Mouse (Mus musculus): ENCODE measurements at regions not wholly inside any gene's neighbourhood (a gene's known extent, or its start where the extent isn't known, plus 50 kb on each side); places are given as distances from the start of the nearest gene placed in this dataset.
A peak's percentile ranks its signal among the peaks of the same experiment; 100 is the strongest.

DNA sequence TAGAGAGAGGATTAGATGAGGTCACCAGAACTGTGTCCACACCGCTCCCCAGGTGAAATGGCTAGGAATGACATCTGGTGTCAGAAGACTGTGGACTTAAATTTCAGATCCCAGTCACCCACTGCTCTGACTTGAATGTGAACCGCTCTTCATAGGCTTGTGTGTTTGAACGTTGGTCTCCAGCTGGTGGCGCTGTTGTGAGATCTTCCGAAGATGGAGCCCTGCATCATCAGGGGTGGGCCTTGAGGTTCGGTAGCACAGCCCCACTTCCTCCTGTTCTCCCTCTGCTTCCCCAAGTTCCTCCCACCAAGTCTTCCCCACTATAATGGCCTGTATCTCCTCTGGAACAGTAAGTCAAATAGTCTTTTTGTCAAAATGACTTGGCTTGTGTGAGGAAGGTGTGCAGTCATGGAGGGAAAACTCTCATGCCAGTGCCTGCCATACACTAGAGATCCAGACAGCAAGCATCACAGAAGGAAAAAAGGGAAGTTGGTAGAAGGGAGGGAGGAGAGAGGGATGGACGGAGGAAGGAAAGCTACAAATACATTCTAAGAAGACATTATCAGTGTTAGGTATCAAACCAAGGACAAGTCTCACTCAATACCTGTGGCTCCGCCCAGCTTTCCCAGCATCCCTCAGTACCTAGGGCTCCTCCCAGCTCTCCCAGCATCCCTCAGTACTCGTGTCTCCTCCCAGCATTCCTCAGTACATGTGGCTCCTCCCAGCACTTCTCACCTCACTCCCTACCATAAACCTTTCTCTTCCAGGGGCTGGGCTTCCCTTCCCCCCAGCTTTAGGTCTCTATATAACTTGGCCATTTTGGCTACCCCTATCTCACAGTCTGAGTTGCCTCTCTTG is 423.9 kb upstream of the Jarid2 start:
- DNase-seq = no peak

DNA sequence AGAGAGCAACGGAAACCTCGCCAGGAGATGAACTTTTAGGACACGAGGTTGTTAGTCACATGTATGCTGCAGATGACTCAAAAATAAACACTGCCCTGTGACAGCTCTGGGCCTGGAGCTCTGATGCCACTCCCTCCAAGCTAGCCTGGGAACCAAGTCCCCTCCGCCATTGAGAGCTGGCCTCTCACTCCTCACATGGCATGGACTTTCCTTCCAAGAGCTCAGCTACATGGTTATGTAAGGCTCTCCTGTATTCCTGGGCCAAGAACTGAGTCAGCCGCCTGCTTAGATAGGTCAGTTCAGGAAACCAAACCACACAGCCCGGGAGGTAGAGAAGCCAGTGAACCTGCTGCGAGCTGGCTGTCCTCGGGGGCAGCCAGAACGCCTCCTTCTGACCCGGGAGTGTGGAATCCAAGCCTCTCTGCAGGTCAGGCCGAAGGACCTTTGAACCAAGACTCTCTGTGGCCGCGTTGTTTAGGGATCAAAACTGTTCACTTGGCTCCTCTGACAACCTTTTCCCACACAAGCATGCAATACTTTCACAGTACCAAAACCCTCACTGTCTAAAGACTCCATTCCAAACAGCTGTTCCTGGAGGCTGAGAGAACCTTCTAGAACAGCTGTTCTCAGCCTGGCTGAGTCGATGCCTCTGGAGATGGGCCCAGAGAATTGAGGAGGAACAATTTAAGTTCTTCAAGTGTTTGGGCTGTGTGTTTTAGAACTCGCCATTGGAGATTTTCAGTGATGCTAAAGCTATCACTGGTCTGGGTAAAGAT is 422.8 kb upstream of the Jarid2 start:
- no peak for DNase-seq

DNA sequence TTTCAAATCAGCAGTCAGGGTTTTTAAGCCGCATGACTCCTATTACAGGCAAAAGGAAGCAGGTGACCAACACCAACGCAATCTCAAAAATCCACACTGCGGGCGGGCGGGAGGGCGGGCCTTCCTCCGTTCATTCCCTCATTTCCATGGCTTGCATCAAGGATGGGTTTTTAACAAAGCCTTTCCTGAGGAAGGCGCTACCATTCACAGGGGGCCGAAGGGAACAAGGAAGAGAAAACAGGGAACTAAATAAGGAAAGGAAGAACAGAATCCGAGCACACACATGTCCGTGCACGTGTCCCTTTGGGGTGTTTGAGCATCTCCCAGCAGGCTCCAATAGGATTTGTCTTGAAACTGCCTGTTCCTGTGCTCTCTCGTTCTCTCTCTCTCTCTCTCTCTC is 421.0 kb upstream of the Jarid2 start:
- DNase-seq = no peak

DNA sequence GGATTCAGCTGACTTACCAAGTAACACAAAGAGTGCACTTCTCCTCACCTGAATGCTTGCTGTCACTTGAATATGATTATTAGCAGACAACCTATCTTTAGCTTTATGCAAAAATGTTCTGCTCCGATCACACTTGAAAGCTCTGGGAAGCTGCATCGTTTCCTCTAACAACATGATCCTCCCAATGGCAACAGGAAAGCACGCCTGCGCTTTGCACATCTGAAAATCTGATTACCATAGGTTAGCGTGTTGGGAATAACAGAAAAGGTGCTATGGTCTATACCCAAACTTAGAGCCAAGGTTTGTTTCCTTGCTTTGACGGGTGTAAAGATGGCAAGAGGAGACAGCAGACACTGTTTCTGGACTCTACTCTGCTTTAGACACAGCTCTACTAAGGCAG is 417.0 kb upstream of the Jarid2 start:
- DNase-seq = no peak

- DNase-seq = no peak
These were observed 412.4 kb upstream of the Jarid2 start for GRCm38 (mm10) chr13:44316747-44317446.

DNA sequence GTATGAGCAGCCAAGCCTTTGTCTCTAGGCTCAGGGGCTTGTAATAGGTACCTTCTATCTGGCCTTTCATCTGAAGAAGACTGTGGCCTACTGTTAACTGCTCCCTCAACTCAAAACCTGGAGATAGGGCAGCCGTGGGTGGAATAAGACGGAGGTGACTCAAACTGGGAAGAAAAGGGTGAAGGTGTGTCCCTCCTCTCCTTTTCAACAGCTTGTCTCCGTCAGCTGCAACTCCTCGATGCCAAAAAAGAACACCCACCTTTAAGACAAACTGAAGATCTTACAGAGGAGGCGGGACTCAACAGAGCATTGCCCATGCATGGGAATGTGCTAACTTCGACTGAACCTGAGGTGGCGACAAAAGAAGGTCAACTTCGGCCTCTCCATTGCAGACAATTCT is 411.7 kb upstream of the Jarid2 start:
- no peak for DNase-seq

DNA sequence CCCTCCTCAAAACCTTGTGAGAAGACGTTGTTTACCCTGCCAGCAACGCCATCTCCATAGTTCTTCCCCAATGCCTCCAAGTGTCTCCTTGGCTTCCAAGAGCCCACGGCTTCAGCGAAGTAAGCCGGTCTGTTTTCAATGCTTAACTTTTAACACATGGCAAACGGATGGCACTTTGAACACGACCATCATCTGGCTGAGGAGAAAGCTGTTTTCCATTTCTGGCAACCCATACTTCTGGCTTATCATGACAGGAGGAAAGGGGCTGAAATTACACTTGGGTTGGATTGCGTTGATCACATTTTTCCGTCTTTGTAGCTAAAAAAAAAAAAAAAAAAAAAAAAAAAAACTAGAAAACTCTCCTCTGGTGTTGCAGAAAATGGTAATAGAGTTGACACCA is 410.2 kb upstream of the Jarid2 start:
- DNase-seq = no peak

DNA sequence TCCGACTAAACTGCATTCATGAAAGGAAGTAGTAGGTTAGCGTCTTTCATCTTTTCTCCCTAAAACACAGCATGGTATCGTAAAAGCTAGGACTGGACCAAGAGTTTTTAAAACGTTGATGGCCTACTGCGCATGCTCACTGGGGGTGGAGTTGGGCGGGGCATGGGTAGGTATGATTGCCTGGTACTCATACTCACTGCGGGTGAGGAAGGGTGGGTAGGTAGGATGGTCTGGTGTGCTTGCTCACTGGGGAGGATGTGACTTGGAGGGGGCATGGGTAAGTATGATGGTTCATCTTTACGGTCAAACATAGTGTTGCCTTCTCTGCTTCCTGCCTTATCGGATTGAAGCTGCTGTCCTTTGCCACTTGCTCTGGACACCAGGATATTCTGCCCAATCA is 409.8 kb upstream of the Jarid2 start:
- no peak for DNase-seq

GRCm38 (mm10) chr13:44320311-44320710 is 409.0 kb upstream of the Jarid2 start:
- no peak for DNase-seq

GRCm38 (mm10) chr13:44321009-44321596 is 408.2 kb upstream of the Jarid2 start:
- no peak for DNase-seq

- DNase-seq = no peak
These were observed 400.9 kb upstream of the Jarid2 start for GRCm38 (mm10) chr13:44328416-44328815.

DNA sequence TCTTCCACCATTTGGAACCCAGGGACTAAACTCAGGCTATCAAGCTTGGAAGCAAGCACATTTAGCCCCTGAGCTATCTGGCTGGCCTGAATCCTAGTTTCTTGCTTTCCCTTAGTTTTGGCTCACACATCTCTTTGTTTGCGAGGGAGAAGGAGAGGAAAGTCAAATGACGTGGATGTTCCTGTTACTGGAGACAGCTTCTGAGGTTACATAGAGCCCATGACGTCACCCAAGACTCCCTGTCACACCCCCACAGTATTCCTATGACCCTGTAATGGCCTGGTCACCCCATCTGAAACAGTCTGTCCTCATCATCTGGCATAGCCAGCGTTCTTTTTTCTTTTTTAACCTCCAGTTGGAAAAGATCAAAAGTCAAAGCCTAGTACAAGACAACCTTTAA is 400.1 kb upstream of the Jarid2 start:
- no peak for DNase-seq

DNA sequence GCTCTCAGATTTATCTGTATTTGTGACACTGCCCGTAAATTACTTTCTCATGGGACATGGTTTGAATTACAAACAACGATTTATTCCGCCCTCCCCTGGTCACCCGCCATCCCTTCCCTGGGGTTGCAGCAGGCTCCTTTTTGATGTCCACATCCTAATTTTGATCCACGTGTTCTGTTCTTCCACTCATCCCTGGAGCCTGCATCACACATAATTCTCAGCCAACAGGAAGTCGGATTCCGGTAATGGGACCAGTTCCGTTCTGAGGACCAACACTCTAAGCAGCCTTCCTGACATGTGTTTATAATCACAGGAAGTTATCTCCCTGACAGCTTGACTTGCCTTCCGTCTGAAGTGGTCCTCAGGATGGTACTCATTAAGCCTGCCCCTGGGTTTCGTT is 399.6 kb upstream of the Jarid2 start:
- DNase-seq = peak; percentile 60

- DNase-seq = no peak
These were observed 396.5 kb upstream of the Jarid2 start for GRCm38 (mm10) chr13:44332716-44333240.

GRCm38 (mm10) chr13:44339061-44339741 is 390.1 kb upstream of the Jarid2 start:
- DNase-seq = no peak

DNA sequence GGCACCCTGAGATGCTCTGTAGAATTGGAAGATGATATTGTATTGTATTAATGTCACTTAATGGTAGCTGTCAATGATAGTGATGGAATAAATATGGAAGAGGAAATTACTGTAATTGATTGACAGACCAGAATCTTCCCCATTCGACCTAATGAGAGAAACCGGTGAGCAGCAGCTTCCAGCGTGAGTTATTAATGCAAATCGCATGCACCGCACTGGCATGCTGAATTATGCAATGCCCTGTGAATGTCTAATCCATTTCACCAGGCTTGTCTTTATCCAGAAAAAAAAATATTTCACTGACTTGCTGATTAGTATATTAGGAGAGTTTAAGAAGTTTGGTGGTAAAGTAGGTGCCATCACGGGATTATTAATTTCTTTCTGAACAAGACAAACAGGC is 384.2 kb upstream of the Jarid2 start:
- DNase-seq = no peak

GRCm38 (mm10) chr13:44346636-44347035 is 382.6 kb upstream of the Jarid2 start:
- DNase-seq = no peak

GRCm38 (mm10) chr13:44347662-44348061 is 381.6 kb upstream of the Jarid2 start:
- DNase-seq = peak; percentile 60

GRCm38 (mm10) chr13:44353899-44354298 is 375.4 kb upstream of the Jarid2 start:
- DNase-seq = no peak

- no peak for DNase-seq
These were observed 373.5 kb upstream of the Jarid2 start for GRCm38 (mm10) chr13:44355771-44356221.

GRCm38 (mm10) chr13:44356981-44357380 is 372.3 kb upstream of the Jarid2 start:
- no peak for DNase-seq

GRCm38 (mm10) chr13:44359344-44359743 is 369.9 kb upstream of the Jarid2 start:
- DNase-seq = no peak

Measured in embryo, embryonic 11 days (tissue).